Mouse (Mus musculus) olfactory bulb, adult 2 months (tissue): Measurements from ENCODE around the gene Erg. TPM values are rescaled to one million over a fixed set of nuclear protein-coding genes. Genes with fewer than 3 reads are reported as not detected.

Experiments used
- H3K27ac ChIP-seq: fragments of 200-500 bp; 2 replicates; pipeline ENCODE4 v1.5.1; 2012; ENCODE audit warnings: low read depth, low read length; ENCODE audit not compliant: insufficient read depth
- H3K4me1 ChIP-seq: fragments of 200-500 bp; 2 replicates; pipeline ENCODE4 v1.6.1; 2012; ENCODE audit warnings: low read length; ENCODE audit not compliant: control insufficient read depth, insufficient read depth
- H3K4me3 ChIP-seq: fragments of 200-500 bp; 2 replicates; pipeline ENCODE4 v1.5.1; 2012; ENCODE audit warnings: mild to moderate bottlenecking, low read depth, low read length, moderate library complexity; ENCODE audit not compliant: insufficient read depth
- CTCF ChIP-seq: fragments of 200-500 bp; IDR thresholded peaks from 2 replicates; pipeline ENCODE4 v1.5.1; 2012; ENCODE audit warnings: low read depth, mild to moderate bottlenecking, low read length, moderate library complexity; ENCODE audit not compliant: insufficient read depth
- POLR2A ChIP-seq: fragments of 200-500 bp; IDR thresholded peaks from 2 replicates; pipeline ENCODE4 v1.6.1; 2012; ENCODE audit warnings: mild to moderate bottlenecking, low read depth, low read length, moderate library complexity; ENCODE audit not compliant: insufficient read depth
- WGBS: fragments of 180-500 bp; shearing (Covaris S2); methylation state at CpG from one replicate; pipeline ENCODE4 v1.1.7; 2018; 5-methylcytosine and 5-hydroxymethylcytosine counted together
- polyA plus RNA-seq: library from polyadenylated mRNA; stranded (reverse); fragments of >200 nt; gene quantifications from 2 replicates; pipeline ENCODE4 v1.2.4, GENCODE M21; 2012; ENCODE audit warnings: low replicate concordance; ENCODE audit not compliant: missing spikeins, insufficient read depth, insufficient read length

The Erg gene
- polyA plus RNA-seq, 1 experiment = not detected

- no peak for TF ChIP-seq CTCF
- WGBS = 81% methylated on average over 20 of the region's 20 CpGs
- Histone ChIP-seq H3K27ac (no peak overlapping the region), H3K4me3 (no peak overlapping the region), H3K4me1 (no peaks in the 10 kb centered on the region)
These were observed 25.8 kb upstream of the Erg start for GRCm38 (mm10) chr16:95611982-95612746.

- H3K4me1 ChIP-seq = no peaks in the 10 kb centered on the region
- no peak overlapping the region for H3K4me3 ChIP-seq
- WGBS = 82% methylated on average over 7 of the region's 7 CpGs
These were observed 22.2 kb upstream of the Erg start for GRCm38 (mm10) chr16:95608624-95609023.

GRCm38 (mm10) chr16:95605304-95605703, 18.9 kb upstream of the Erg start:
- WGBS = 33% methylated on average over 7 of the region's 7 CpGs
- Histone ChIP-seq H3K4me1 (peaks cover 8% of the 10 kb centered on the region), H3K27ac (no peak overlapping the region), H3K4me3 (no peak overlapping the region)
- TF ChIP-seq CTCF = peak; percentile 61; the same call in 1 of the 2 replicates
- TF ChIP-seq POLR2A = no peak

More at GRCm38 (mm10) chr16:95608624-95609023, 22.2 kb upstream of the Erg start:
- H3K27ac ChIP-seq = no peak overlapping the region
- TF ChIP-seq POLR2A (no peak), CTCF (no peak)

- Histone ChIP-seq H3K4me3 (no peak overlapping the region), H3K27ac (no peak overlapping the region), H3K4me1 (peaks cover 10% of the 10 kb centered on the region)
- WGBS = 42% methylated on average over 5 of the region's 5 CpGs
- TF ChIP-seq CTCF (no peak), POLR2A (no peak)
These were observed 16.1 kb upstream of the Erg start for GRCm38 (mm10) chr16:95602504-95602903.

- 65% methylated on average over 4 of the region's 4 CpGs for WGBS
- Histone ChIP-seq H3K4me3 (no peak overlapping the region), H3K27ac (no peak overlapping the region), H3K4me1 (peaks cover 10% of the 10 kb centered on the region)
- no peak for TF ChIP-seq CTCF
- no peak for TF ChIP-seq POLR2A
These were observed 15.4 kb upstream of the Erg start for GRCm38 (mm10) chr16:95601807-95602206.

GRCm38 (mm10) chr16:95601219-95601580, 14.8 kb upstream of the Erg start:
- TF ChIP-seq CTCF (no peak), POLR2A (no peak)
- H3K4me3 ChIP-seq = no peak overlapping the region
- 85% methylated on average over 4 of the region's 4 CpGs for WGBS

GRCm38 (mm10) chr16:95600572-95601218, 14.3 kb upstream of the Erg start:
- Histone ChIP-seq H3K27ac (no peak overlapping the region), H3K4me1 (peaks cover 10% of the 10 kb centered on the region)
- 37% methylated on average over 19 of the region's 19 CpGs for WGBS

More at GRCm38 (mm10) chr16:95601219-95601580, 14.8 kb upstream of the Erg start:
- Histone ChIP-seq H3K4me1 (peaks cover 10% of the 10 kb centered on the region), H3K27ac (no peak overlapping the region)

GRCm38 (mm10) chr16:95598930-95599329, 12.5 kb upstream of the Erg start:
- 100% methylated on average over 4 of the region's 4 CpGs for WGBS
- Histone ChIP-seq H3K27ac (no peak overlapping the region), H3K4me1 (peaks cover 10% of the 10 kb centered on the region), H3K4me3 (no peak overlapping the region)
- no peak for TF ChIP-seq POLR2A
- no peak for TF ChIP-seq CTCF

More at GRCm38 (mm10) chr16:95600572-95601218, 14.3 kb upstream of the Erg start:
- no peak for TF ChIP-seq POLR2A
- no peak for TF ChIP-seq CTCF
- H3K4me3 ChIP-seq = no peak overlapping the region

GRCm38 (mm10) chr16:95597578-95597951, 11.2 kb upstream of the Erg start:
- Histone ChIP-seq H3K27ac (no peak overlapping the region), H3K4me1 (peaks cover 9% of the 10 kb centered on the region), H3K4me3 (no peak overlapping the region)
- 20% methylated on average over 7 of the region's 7 CpGs for WGBS
- TF ChIP-seq CTCF (no peak), POLR2A (no peak)
